Mouse (Mus musculus) B cell, adult 2 months (primary cell): ENCODE measurements at regions not wholly inside any gene's neighbourhood (a gene's known extent, or its start where the extent isn't known, plus 50 kb on each side); places are given as distances from the start of the nearest gene placed in this dataset.

Experiments
- DNase-seq, 2 experiments: peaks; one replicate each; pipeline ENCODE4 v3.0.0; 2022

DNA sequence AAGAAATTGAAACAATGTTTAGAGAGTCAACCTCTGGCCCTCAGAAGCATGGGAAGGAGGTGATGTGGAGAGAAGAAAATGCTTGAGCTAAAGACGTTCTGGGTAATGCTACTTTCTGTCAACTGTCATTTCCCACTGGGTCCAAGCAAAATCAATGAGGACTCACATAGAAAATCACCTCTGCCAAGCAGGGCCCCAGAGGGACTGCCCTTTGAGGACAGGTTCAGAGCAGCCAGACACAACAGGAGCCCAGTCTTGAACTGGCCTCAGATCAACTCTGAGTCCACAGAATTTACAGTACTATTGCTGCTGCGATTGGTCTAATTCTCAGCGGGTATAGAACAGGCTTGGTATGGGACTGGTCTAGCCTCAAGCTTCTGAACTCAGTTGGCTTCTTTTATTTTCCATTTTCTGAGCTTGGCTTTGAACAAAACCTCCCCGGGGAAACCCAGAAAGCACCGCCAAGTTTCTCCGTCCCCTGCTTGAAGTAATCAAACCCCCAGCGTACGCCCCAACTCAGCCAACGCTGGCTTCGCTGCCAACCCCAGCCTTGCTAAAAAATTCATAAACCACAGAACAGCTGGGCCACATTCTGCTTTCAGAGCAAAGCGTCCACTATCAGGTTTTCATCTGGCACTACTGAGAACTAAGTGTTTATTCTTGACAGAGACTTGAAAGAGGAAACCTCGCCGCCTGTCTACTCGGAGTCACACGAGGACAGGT is 322.8 kb upstream of the Spred2 start:
- no peak for DNase-seq

DNA sequence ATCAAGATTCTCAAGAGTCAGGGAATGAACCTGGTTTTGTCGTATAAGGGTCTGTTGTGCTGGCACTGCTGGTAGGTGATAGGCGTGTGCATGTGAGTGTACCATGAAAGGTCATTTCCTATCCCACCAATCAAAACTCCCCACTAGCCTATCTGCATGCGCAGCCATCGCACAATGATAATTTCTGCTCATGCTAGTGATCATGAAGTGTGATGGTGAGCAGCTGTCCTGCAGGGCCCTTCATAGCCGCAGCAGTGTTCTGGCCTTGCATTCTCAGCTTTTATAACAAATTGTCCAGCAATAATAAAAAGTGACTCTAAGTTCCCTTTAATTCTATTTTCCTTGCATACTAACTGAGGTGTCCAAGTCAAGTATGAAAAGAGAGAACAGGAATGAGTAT is 321.7 kb upstream of the Spred2 start:
- no peak for DNase-seq

- DNase-seq: no peak
Measured at GRCm38 (mm10) chr11:19605602-19606001, 318.6 kb upstream of the Spred2 start.

- DNase-seq: no peak
Measured at GRCm38 (mm10) chr11:19606943-19607342, 317.2 kb upstream of the Spred2 start.

- no peak for DNase-seq
Measured at GRCm38 (mm10) chr11:19607941-19608340, 316.2 kb upstream of the Spred2 start.

- no peak for DNase-seq
Measured at GRCm38 (mm10) chr11:19608523-19608922, 315.7 kb upstream of the Spred2 start.

DNA sequence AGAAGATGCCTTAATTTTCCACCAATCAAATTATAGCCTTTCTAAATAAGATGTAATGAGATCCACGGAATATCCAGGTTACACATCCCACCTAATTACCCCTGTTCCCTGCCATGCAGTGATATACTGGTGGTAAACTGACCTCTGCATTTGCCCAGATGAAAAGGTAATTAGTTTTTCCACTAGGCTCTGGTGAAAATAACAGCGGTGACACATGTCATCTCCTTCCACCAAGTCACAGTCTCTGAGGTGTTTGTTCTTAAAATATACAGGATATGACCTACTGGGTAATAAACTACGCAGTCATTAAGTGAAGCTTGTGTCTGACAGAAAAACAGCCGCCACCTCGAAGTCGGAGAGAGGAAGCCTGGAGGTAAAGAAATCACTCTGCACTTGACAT is 313.6 kb upstream of the Spred2 start:
- no peak for DNase-seq

DNA sequence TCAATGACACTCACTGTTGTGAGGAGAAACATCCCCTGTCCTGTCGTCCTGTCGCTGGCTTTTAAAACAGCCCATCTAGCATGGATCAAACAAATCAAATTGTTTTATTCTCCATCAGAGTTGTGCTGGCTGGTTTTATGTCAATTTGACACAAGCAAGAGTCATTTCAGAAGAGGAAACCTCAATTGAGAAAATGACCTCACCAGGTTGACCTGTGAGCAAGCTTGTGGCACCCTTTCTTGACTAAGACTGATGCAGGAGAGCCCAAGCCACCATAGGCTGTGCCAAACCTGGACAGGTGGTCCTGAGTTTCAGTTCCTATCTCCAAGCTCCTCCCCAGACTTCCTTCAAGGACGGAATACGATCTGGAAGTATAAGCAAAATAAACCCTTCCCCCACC is 313.0 kb upstream of the Spred2 start:
- DNase-seq: no peak

DNA sequence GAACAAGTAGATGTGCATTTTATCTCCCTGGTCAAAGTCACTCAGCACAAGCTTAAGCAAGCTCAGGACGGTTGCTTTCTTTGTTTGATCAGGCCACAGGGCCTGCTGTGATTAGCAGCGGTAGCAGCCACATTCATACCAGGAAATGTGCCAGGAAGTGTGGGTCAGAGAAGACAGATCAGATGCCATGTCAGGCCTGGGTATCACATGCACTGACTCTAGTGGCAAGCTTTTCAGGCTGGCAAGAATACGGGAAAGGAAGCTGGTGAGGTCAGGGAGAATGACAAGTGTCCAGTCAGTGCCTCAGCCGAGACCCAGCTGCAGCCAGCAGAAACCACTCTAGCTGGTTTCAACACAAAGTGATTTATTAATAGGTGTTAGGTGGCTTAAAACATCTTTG is 307.7 kb upstream of the Spred2 start:
- DNase-seq: no peak

DNA sequence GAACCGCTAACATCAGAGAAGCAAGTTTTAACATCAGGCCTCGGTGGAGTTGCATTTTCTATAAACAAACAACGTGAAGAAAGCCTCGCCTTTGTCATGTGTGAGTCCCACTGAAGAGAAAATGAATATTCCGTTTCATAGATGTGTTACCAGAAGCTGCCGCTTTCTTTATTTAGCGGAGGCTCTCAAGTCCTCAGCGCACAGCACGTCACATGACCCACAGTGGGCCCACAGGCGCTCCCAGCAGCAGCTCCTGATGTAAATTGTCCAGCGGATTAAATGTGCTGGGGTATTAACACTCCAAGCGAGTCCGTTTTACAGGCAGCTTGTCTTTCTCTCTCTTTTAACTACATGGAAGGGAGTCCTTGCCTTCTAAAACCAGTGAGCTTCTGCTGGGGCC is 304.7 kb upstream of the Spred2 start:
- no peak for DNase-seq

- no peak for DNase-seq
Measured at GRCm38 (mm10) chr11:19631055-19631695, 293.0 kb upstream of the Spred2 start.

GRCm38 (mm10) chr11:19632477-19632876 is 291.7 kb upstream of the Spred2 start:
- DNase-seq: no peak

GRCm38 (mm10) chr11:19633621-19634020 is 290.6 kb upstream of the Spred2 start:
- DNase-seq: no peak

GRCm38 (mm10) chr11:19641153-19641552 is 283.0 kb upstream of the Spred2 start:
- no peak for DNase-seq

DNA sequence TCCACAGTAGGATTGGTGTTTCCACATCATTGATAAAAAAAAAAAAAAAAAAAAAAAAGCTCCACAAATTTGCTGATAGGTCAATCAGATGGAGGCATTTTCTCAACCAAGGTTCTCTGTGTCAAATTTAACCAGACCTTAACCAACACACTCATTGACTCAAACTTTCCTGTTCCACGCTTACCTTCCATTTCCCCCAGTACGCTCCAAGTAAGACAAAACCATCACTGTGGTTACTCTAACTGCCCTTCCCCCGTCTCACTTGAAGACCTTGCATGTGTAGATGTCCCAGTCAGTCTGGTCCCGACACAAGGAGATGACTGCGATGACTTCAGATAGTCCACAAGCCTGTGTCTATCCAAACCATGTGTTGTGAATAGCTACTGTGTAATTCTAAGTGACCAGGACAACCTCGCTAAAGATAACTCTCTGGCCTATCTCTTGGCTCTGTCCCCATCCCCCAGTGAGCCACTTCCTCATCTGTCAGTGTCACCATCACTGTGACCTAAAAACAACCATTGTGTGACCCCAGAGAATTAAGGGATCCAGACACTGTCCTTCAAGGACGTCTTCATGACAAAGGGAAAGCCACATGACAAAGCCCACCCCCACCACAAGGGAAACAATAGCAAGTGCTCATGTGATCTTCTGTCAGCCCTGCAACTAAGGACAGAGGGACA is 279.9 kb upstream of the Spred2 start:
- no peak for DNase-seq

DNA sequence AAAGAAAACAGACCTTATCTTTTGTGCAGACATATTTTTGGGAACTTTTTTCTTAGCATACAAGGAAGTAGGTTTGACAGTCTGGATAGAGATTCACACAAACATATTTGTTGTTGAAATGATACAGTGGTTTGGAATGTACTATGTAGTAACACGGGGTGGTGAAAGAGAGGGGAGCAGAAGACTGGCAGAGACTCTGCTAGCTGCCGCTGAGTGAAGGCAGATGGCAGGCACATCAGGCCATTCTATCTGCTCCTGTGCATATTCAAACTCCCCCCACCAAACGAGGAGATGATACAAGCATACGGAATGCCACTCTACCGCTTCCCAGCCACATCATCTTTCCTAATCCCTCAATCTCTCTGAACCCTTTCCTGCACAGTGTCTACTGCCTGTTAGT is 279.1 kb upstream of the Spred2 start:
- DNase-seq: no peak

DNA sequence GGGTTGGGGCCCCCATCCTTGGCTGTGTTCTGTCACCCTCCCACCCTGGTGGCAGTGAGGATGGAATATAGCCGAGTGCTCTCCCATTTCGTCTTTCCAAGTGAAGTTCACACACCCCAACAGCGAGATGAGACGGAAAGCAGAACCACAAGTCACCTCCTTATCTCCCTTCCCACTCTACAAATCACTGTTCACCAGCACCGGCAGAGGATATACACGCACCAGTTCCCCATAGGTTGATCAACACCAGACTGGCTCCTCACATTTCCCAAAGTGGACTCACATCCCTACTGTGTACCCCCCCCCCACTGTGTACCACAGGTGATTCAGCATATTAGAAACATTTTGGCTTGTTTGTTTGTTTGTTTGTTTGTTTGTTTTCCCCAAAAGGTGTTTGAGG is 272.7 kb upstream of the Spred2 start:
- no peak for DNase-seq

DNA sequence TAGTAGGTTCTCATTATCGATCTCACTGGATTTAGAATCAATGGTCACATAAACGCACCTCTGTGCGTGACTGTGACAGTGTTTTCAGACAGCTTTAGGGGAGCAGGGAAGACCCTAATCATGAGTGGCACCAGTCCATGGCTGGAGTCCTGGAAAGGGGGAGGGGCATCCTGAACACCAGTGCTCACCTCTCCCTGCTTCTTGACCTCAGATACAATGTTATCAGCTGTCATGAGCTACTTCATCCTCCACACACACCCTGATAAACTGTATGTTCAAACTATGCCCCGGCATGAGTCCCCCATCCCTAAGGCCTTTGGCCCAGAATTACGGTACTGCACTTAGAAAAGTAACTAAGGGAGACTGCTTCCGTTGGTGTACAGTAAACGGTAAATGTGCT is 272.2 kb upstream of the Spred2 start:
- no peak for DNase-seq

- DNase-seq: no peak
Measured at GRCm38 (mm10) chr11:19659511-19659910, 264.7 kb upstream of the Spred2 start.

- DNase-seq: no peak
Measured at GRCm38 (mm10) chr11:19666732-19667131, 257.4 kb upstream of the Spred2 start.

GRCm38 (mm10) chr11:19670853-19671530 is 253.2 kb upstream of the Spred2 start:
- no peak for DNase-seq

DNA sequence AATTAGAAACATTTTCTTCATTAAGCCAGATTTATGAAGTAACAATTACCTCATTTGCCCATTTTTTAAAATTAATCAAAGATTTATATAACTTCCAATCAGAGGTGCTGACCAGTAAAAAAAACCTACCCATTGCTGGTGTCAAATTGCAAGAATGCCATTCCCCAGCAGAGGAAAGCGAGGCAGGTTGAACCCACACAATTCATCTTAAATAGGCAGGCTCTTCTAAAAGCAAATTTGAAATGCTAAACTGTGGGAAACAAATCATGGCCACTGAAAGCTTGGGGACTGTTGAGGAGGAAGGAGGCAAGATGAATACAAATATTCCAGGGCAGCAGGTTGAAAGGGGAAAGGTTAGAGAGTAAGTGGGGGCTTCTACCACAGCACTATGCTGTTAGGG is 251.2 kb upstream of the Spred2 start:
- DNase-seq: no peak

- DNase-seq: no peak
Measured at GRCm38 (mm10) chr11:19676514-19676913, 247.7 kb upstream of the Spred2 start.

GRCm38 (mm10) chr11:19679041-19679440 is 245.1 kb upstream of the Spred2 start:
- DNase-seq: no peak
